ENCODE assay signal across 8 mouse cellular contexts in genomic region chr11:84522577-84523320, GRCm38 (mm10). TPM values are rescaled to one million over a fixed set of nuclear protein-coding genes. Genes with fewer than 3 reads are reported as not detected.
DNase-seq lines count a peak whose midpoint lies in the region; ATAC-seq lines count a peak whose summit lies in the region.

No protein-coding gene starts in this region.

- H3K9me3 ChIP-seq in embryonic facial prominence, embryonic 11.5 days (replicated peaks; ENCODE audit: control insufficient read depth, low read length) = no peaks in the 10 kb centered on the region
- no peaks in the 10 kb centered on the region for H3K9me3 ChIP-seq in heart, embryonic 13.5 days
- H3K9me3 ChIP-seq in kidney, embryonic 15.5 days (replicated peaks) = no peaks in the 10 kb centered on the region

- no peak for ATAC-seq in embryonic facial prominence, embryonic 11.5 days (replicated peaks; ENCODE audit: insufficient number of reproducible peaks, low FRiP score, low TSS enrichment, low read depth)
- ATAC-seq in heart, embryonic 13.5 days (ENCODE audit: extremely low read depth, insufficient number of reproducible peaks, low FRiP score, low TSS enrichment) = no peak
- no peak for ATAC-seq in kidney, embryonic 15.5 days (replicated peaks; ENCODE audit: low FRiP score)

- H3K4me1 ChIP-seq in embryonic facial prominence, embryonic 11.5 days (ENCODE audit: control insufficient read depth, insufficient read depth, low read length) = peaks cover 7% of the 10 kb centered on the region
- peaks cover 45% of the 10 kb centered on the region for H3K4me1 ChIP-seq in heart, embryonic 13.5 days
- H3K4me1 ChIP-seq in kidney, embryonic 15.5 days = peaks cover 55% of the 10 kb centered on the region

- peak; percentile 55 for DNase-seq in embryo, embryonic 10.5 days (ENCODE audit: low spot score)
- no peak for DNase-seq in embryo, embryonic 9.5 days (ENCODE audit: extremely low spot score)
- peak; percentile 43 for DNase-seq in embryonic facial prominence, embryonic 11.5 days (ENCODE audit: low spot score)
- DNase-seq in lung, postnatal 10 days = peak; percentile 79
- DNase-seq in retina, embryonic 14.5 days (ENCODE audit: low spot score) = peak; percentile 47
- no peak for DNase-seq in right cerebral cortex, postnatal 25 days

- WGBS in embryonic facial prominence, embryonic 11.5 days = under 1% methylated on average over 40 of the region's 40 CpGs
- 1% methylated on average over 40 of the region's 40 CpGs for WGBS in heart, embryonic 13.5 days
- WGBS in kidney, embryonic 15.5 days = under 1% methylated on average over 40 of the region's 40 CpGs

- no peak overlapping the region for H3K9ac ChIP-seq in embryonic facial prominence, embryonic 11.5 days (replicated peaks; ENCODE audit: low read length)
- no peak overlapping the region; the same call in 1 of the 2 replicates for H3K9ac ChIP-seq in heart, embryonic 13.5 days
- peak overlapping the region; percentile 71 for H3K9ac ChIP-seq in kidney, embryonic 15.5 days

- peaks cover 79% of the 10 kb centered on the region for H3K27me3 ChIP-seq in embryonic facial prominence, embryonic 11.5 days (ENCODE audit: control insufficient read depth, insufficient read depth, low read length)
- H3K27me3 ChIP-seq in heart, embryonic 13.5 days (replicated peaks) = peaks cover 97% of the 10 kb centered on the region
- H3K27me3 ChIP-seq in kidney, embryonic 15.5 days = peaks cover 94% of the 10 kb centered on the region

- H3K4me2 ChIP-seq in embryonic facial prominence, embryonic 11.5 days (ENCODE audit: low read depth, low read length) = no peak overlapping the region
- peak overlapping the region; percentile 61 for H3K4me2 ChIP-seq in heart, embryonic 13.5 days
- H3K4me2 ChIP-seq in kidney, embryonic 15.5 days = peak overlapping the region; percentile 82

- H3K4me3 ChIP-seq in embryonic facial prominence, embryonic 11.5 days (ENCODE audit: low read depth, low read length) = peak overlapping the region; percentile 49
- H3K4me3 ChIP-seq in heart, embryonic 13.5 days = peak overlapping the region; percentile 57
- peak overlapping the region; percentile 63 for H3K4me3 ChIP-seq in kidney, embryonic 15.5 days (replicated peaks)

- H3K36me3 ChIP-seq in embryonic facial prominence, embryonic 11.5 days (replicated peaks; ENCODE audit: control insufficient read depth, insufficient read depth, low read depth, low read length) = no peaks in the 10 kb centered on the region
- no peaks in the 10 kb centered on the region for H3K36me3 ChIP-seq in heart, embryonic 13.5 days
- no peaks in the 10 kb centered on the region for H3K36me3 ChIP-seq in kidney, embryonic 15.5 days

- no peak overlapping the region for H3K27ac ChIP-seq in embryonic facial prominence, embryonic 11.5 days (replicated peaks; ENCODE audit: low read depth, low read length)
- no peak overlapping the region for H3K27ac ChIP-seq in heart, embryonic 13.5 days (replicated peaks)
- peak overlapping the region; percentile 91 for H3K27ac ChIP-seq in kidney, embryonic 15.5 days

RNA-seq across cellular contexts. Expression of gene Lhx1, which starts 2.6 kb away (rescaled TPM):
- 2.6 and 4.7 TPM in 2 replicates for polyA plus RNA-seq in embryonic facial prominence, embryonic 11.5 days (2014; fragmentation: Nextera tagmentation; extraction: Ambion mirVana)
- polyA plus RNA-seq in heart, embryonic 13.5 days (2015; fragmentation: Nextera tagmentation; extraction: Ambion mirVana) = 0.06 TPM in 1 of 2 replicates, not detected in the other
- polyA plus RNA-seq in kidney, embryonic 15.5 days (2015; fragmentation: Nextera tagmentation; extraction: Ambion mirVana) = 36.0 and 37.3 TPM in 2 replicates

RNA-seq across cellular contexts. Expression of gene Aatf, which starts 9.4 kb away (rescaled TPM):
- 52.7 and 56.6 TPM in 2 replicates for polyA plus RNA-seq in embryonic facial prominence, embryonic 11.5 days (2014; fragmentation: Nextera tagmentation; extraction: Ambion mirVana)
- polyA plus RNA-seq in heart, embryonic 13.5 days (2015; fragmentation: Nextera tagmentation; extraction: Ambion mirVana) = 28.2 and 29.8 TPM in 2 replicates
- 59.8 and 60.4 TPM in 2 replicates for polyA plus RNA-seq in kidney, embryonic 15.5 days (2015; fragmentation: Nextera tagmentation; extraction: Ambion mirVana)

Comparison
In these comparisons a context has a peak if more than half of its experiments do, and no peak if none do; other contexts are left out.
1. DNase-seq: peak in embryo, embryonic 10.5 days (single experiment), embryonic facial prominence, embryonic 11.5 days (single experiment), lung, postnatal 10 days (single experiment) and retina, embryonic 14.5 days (single experiment); none in embryo, embryonic 9.5 days (single experiment) and right cerebral cortex, postnatal 25 days (single experiment).
2. Peak in every context shown above with its lines, with median percentiles within 50 percentile points of each other: H3K4me3 ChIP-seq.